Comparison of ENCODE assay signal across 11 mouse cellular contexts in the genomic region with DNA sequence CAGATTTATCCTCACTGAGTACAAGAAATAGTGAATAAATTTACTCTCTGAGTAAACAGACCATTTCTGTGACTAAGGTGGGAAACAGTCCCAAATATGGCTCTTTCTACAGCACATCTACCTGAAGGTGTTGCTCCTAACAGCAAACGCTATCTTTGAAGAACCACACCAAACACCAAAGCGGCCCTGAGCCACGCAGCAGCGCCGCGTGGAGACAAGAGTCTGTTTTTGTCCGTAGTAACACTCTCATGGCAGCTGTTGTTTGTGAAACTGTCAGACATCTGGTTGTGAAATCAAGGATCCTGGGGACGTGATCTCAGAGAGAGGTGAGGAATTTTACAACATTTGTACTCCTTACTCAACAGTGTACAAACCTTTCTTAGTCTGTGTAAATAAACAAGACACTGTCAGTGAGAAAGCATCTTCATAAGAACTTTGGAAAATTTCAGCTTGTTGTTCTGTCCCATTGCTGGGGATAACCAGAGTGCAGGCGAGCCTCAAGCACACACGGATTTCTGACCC. TPM values are rescaled to one million over a fixed set of nuclear protein-coding genes. Genes with fewer than 3 reads are reported as not detected.
"Had no signal": no experiment of that assay in that cellular context is flagged by ENCODE, and none has a peak within 500 bp of the region (broad histone marks: within the 10 kb centered on the region; RNA-seq: fewer than 3 reads in every experiment).

No protein-coding gene starts in this region.

- H3K36me3 ChIP-seq: liver, embryonic 13.5 days; lung, embryonic 15.5 days; midbrain, embryonic 10.5 days; midbrain, embryonic 13.5 days had no signal

- H3K4me1 ChIP-seq: lung, embryonic 15.5 days; midbrain, embryonic 10.5 days; midbrain, embryonic 13.5 days had no signal

- DNase-seq: kidney, adult 2 months; kidney, postnatal 25 days; liver, embryonic 13.5 days; thymus, postnatal 36 days had no signal

- H3K27ac ChIP-seq: kidney, postnatal 0 days; liver, embryonic 13.5 days; lung, embryonic 15.5 days; midbrain, embryonic 10.5 days; midbrain, embryonic 13.5 days had no signal

- H3K4me3 ChIP-seq: liver, embryonic 13.5 days; lung, embryonic 15.5 days; megakaryocyte, embryonic 14.5 days; midbrain, embryonic 10.5 days; midbrain, embryonic 13.5 days; myocyte had no signal

- H3K27me3 ChIP-seq: liver, embryonic 13.5 days; lung, embryonic 15.5 days; midbrain, embryonic 13.5 days had no signal

RNA-seq across cellular contexts. Expression of a gene that starts 20.1 kb away (rescaled TPM):
- total RNA-seq: liver, adult 2 months had no signal
- polyA plus RNA-seq: liver, adult 2 months; myocyte had no signal
